8 mouse cellular contexts compared by ENCODE assay signal in genomic region chr6:124828868-124829798, GRCm38 (mm10). TPM values are rescaled to one million over a fixed set of nuclear protein-coding genes. Genes with fewer than 3 reads are reported as not detected.
A peak's percentile ranks its signal among the peaks of the same experiment; 100 is the strongest.
DNase-seq lines count a peak whose midpoint lies in the region; ATAC-seq lines count a peak whose summit lies in the region.

TSS of gene Usp5 (minus strand) at chr6:124829484.
TSS of gene Cdca3 (plus strand) at chr6:124829547.

- DNase-seq in c-Kit-negative CD71-positive TER-119-positive erythroid progenitor cells, embryonic 14.5 days (ENCODE audit: low read depth, low spot score) = peak; percentile 99
- DNase-seq in fibroblast of lung, adult 2 months (ENCODE audit: low read depth) = peak; percentile 100
- DNase-seq in kidney, postnatal 14 days = peak; percentile 100
- DNase-seq in liver, embryonic 13.5 days = peak; percentile 99
- peak; percentile 98 for DNase-seq in neural tube, embryonic 10.5 days (ENCODE audit: extremely low spot score, low spot score)

- no peaks in the 10 kb centered on the region for H3K27me3 ChIP-seq in heart, embryonic 14.5 days (ENCODE audit: control insufficient read depth, insufficient read depth, low read length)
- H3K27me3 ChIP-seq in liver, embryonic 13.5 days = no peaks in the 10 kb centered on the region
- no peaks in the 10 kb centered on the region for H3K27me3 ChIP-seq in stomach, embryonic 16.5 days (ENCODE audit: control insufficient read depth, insufficient read depth, low read length)

- no peaks in the 10 kb centered on the region for H3K9me3 ChIP-seq in heart, embryonic 14.5 days (ENCODE audit: control insufficient read depth, low read length)
- H3K9me3 ChIP-seq in liver, embryonic 13.5 days (replicated peaks) = no peaks in the 10 kb centered on the region
- no peaks in the 10 kb centered on the region for H3K9me3 ChIP-seq in stomach, embryonic 16.5 days (replicated peaks; ENCODE audit: control insufficient read depth, low read length)

- H3K27ac ChIP-seq in heart, embryonic 14.5 days (replicated peaks in 1 of 2; ENCODE audit: control insufficient read depth in 1 of 2, insufficient read depth in 1 of 2, low read depth in 2 of 2, low read length in 2 of 2) = peak within 1 kb of the TSS; percentile 94 to 99
- H3K27ac ChIP-seq in liver, embryonic 13.5 days = peak within 1 kb of the TSS; percentile 91
- peak within 1 kb of the TSS; percentile 98 for H3K27ac ChIP-seq in stomach, embryonic 16.5 days (ENCODE audit: low read length)

- peaks cover 49% of the 10 kb centered on the region for H3K36me3 ChIP-seq in heart, embryonic 14.5 days (ENCODE audit: control insufficient read depth, insufficient read depth, low read length)
- H3K36me3 ChIP-seq in liver, embryonic 13.5 days = peaks cover 58% of the 10 kb centered on the region
- peaks cover 13% of the 10 kb centered on the region for H3K36me3 ChIP-seq in stomach, embryonic 16.5 days (ENCODE audit: control insufficient read depth, insufficient read depth, low read length)

- H3K4me2 ChIP-seq in heart, embryonic 14.5 days (ENCODE audit: low read length) = peak within 1 kb of the TSS; percentile 97
- peak within 1 kb of the TSS; percentile 92 for H3K4me2 ChIP-seq in liver, embryonic 13.5 days
- H3K4me2 ChIP-seq in stomach, embryonic 16.5 days (ENCODE audit: low read depth, low read length) = peak within 1 kb of the TSS; percentile 88

- WGBS in heart, embryonic 14.5 days = under 1% methylated on average over 55 of the region's 55 CpGs
- under 1% methylated on average over 55 of the region's 55 CpGs for WGBS in liver, embryonic 13.5 days (ENCODE audit: insufficient replicate concordance)
- WGBS in stomach, embryonic 16.5 days = under 1% methylated on average over 55 of the region's 55 CpGs

- H3K9ac ChIP-seq in heart, embryonic 14.5 days (ENCODE audit: low read length) = peak within 1 kb of the TSS; percentile 86
- peak within 1 kb of the TSS; percentile 97 for H3K9ac ChIP-seq in liver, embryonic 13.5 days
- peak within 1 kb of the TSS; percentile 82 for H3K9ac ChIP-seq in stomach, embryonic 16.5 days (ENCODE audit: low read length)

- H3K4me3 ChIP-seq in heart, embryonic 14.5 days (ENCODE audit: control insufficient read depth in 1 of 2, insufficient read depth in 1 of 2, low read depth in 1 of 2, low read length in 2 of 2) = peak within 1 kb of the TSS; percentile 68 to 87
- peak within 1 kb of the TSS; percentile 98 for H3K4me3 ChIP-seq in liver, embryonic 13.5 days (replicated peaks)
- H3K4me3 ChIP-seq in stomach, embryonic 16.5 days (replicated peaks; ENCODE audit: low read length) = peak within 1 kb of the TSS; percentile 68

- ATAC-seq in CD4-positive, CD25-positive, alpha-beta regulatory T cell, adult 4 months = peak; percentile 79
- ATAC-seq in heart, embryonic 14.5 days (ENCODE audit: insufficient number of reproducible peaks, insufficient read depth, low FRiP score, low read depth) = peak; percentile 93
- ATAC-seq in liver, embryonic 13.5 days (ENCODE audit: low read depth) = peak; percentile 87
- peak; percentile 94 for ATAC-seq in stomach, embryonic 16.5 days (ENCODE audit: insufficient read depth, low FRiP score)

- peaks cover 8 to 17% of the 10 kb centered on the region in 2 experiments for H3K4me1 ChIP-seq in heart, embryonic 14.5 days (ENCODE audit: control insufficient read depth in 2 of 2, insufficient read depth in 2 of 2, low read length in 2 of 2)
- peaks cover 43% of the 10 kb centered on the region for H3K4me1 ChIP-seq in liver, embryonic 13.5 days (replicated peaks)
- peaks cover 16% of the 10 kb centered on the region for H3K4me1 ChIP-seq in stomach, embryonic 16.5 days (ENCODE audit: control insufficient read depth, insufficient read depth, low read length)

RNA-seq across cellular contexts. Expression of gene Usp5, which starts in this region (rescaled TPM):
- polyA plus RNA-seq in CD4-positive, CD25-positive, alpha-beta regulatory T cell, adult 4 months (2017; shearing (Covaris generic)) = 100 to 1,000 TPM in 1 of 2 experiments, 10 to 100 TPM in 1; 77.2 to 154 TPM
- polyA plus RNA-seq in heart, embryonic 14.5 days (2014; fragmentation: Nextera tagmentation; extraction: Ambion mirVana) = 78.9 and 85.9 TPM in 2 replicates
- 63.5 and 67.5 TPM in 2 replicates for polyA plus RNA-seq in liver, embryonic 13.5 days (2015; fragmentation: Nextera tagmentation; extraction: Ambion mirVana)
- polyA plus RNA-seq in stomach, embryonic 16.5 days (2015; fragmentation: Nextera tagmentation; extraction: Ambion mirVana) = 128 and 139 TPM in 2 replicates

RNA-seq across cellular contexts. Expression of gene Cdca3, which starts in this region (rescaled TPM):
- 10 to 100 TPM in 1 of 2 experiments, 1 to 10 TPM in 1; 8.0 to 27.1 TPM for polyA plus RNA-seq in CD4-positive, CD25-positive, alpha-beta regulatory T cell, adult 4 months (2017; shearing (Covaris generic))
- polyA plus RNA-seq in heart, embryonic 14.5 days (2014; fragmentation: Nextera tagmentation; extraction: Ambion mirVana) = 126 and 139 TPM in 2 replicates
- polyA plus RNA-seq in liver, embryonic 13.5 days (2015; fragmentation: Nextera tagmentation; extraction: Ambion mirVana) = 202 and 204 TPM in 2 replicates
- polyA plus RNA-seq in stomach, embryonic 16.5 days (2015; fragmentation: Nextera tagmentation; extraction: Ambion mirVana) = 129 and 138 TPM in 2 replicates

Comparison
In these comparisons a context has a peak if more than half of its experiments do, and no peak if none do; other contexts are left out.
1. Peak in every context shown above with its lines: DNase-seq, ATAC-seq, H3K4me3 ChIP-seq and H3K27ac ChIP-seq.